Mouse (Mus musculus): Measurements from ENCODE around the gene Mlxip. TPM values are rescaled to one million over a fixed set of nuclear protein-coding genes. Genes with fewer than 3 reads are reported as not detected.

Mlxip gene
- total RNA-seq, 1 experiment from 2014 or later = 50.7 TPM

- ATAC-seq (ENCODE audit: extremely low read depth, insufficient number of reproducible peaks, low FRiP score, poor library complexity, severe bottlenecking) = no peak
Observed at GRCm38 (mm10) chr5:123416566-123417518, 22.2 kb downstream of the Mlxip start.

GRCm38 (mm10) chr5:123423885-123424284 lies 29.3 kb downstream of the Mlxip start:
- no peak for ATAC-seq (ENCODE audit: extremely low read depth, insufficient number of reproducible peaks, low FRiP score, poor library complexity, severe bottlenecking)

- ATAC-seq (ENCODE audit: extremely low read depth, insufficient number of reproducible peaks, low FRiP score, poor library complexity, severe bottlenecking) = no peak
Observed at GRCm38 (mm10) chr5:123427556-123427955, 33.0 kb downstream of the Mlxip start.

GRCm38 (mm10) chr5:123431524-123432304 lies 37.1 kb downstream of the Mlxip start:
- ATAC-seq (ENCODE audit: extremely low read depth, insufficient number of reproducible peaks, low FRiP score, poor library complexity, severe bottlenecking) = no peak

GRCm38 (mm10) chr5:123432305-123432874 lies 37.8 kb downstream of the Mlxip start:
- ATAC-seq (ENCODE audit: extremely low read depth, insufficient number of reproducible peaks, low FRiP score, poor library complexity, severe bottlenecking) = no peak

GRCm38 (mm10) chr5:123436071-123436779 lies 41.6 kb downstream of the Mlxip start:
- no peak for ATAC-seq (ENCODE audit: extremely low read depth, insufficient number of reproducible peaks, low FRiP score, poor library complexity, severe bottlenecking)

- peak; percentile 81 for ATAC-seq (ENCODE audit: extremely low read depth, insufficient number of reproducible peaks, low FRiP score, poor library complexity, severe bottlenecking)
Observed at GRCm38 (mm10) chr5:123436780-123437175, 42.2 kb downstream of the Mlxip start.

GRCm38 (mm10) chr5:123438381-123438780 lies 43.8 kb downstream of the Mlxip start:
- ATAC-seq (ENCODE audit: extremely low read depth, insufficient number of reproducible peaks, low FRiP score, poor library complexity, severe bottlenecking) = no peak

GRCm38 (mm10) chr5:123439312-123439711 lies 44.7 kb downstream of the Mlxip start:
- no peak for ATAC-seq (ENCODE audit: extremely low read depth, insufficient number of reproducible peaks, low FRiP score, poor library complexity, severe bottlenecking)

- no peak for ATAC-seq (ENCODE audit: extremely low read depth, insufficient number of reproducible peaks, low FRiP score, poor library complexity, severe bottlenecking)
Observed at GRCm38 (mm10) chr5:123439941-123440340, 45.3 kb downstream of the Mlxip start.

- ATAC-seq (ENCODE audit: extremely low read depth, insufficient number of reproducible peaks, low FRiP score, poor library complexity, severe bottlenecking) = no peak
Observed at GRCm38 (mm10) chr5:123440664-123441063, 46.1 kb downstream of the Mlxip start.

- ATAC-seq (ENCODE audit: extremely low read depth, insufficient number of reproducible peaks, low FRiP score, poor library complexity, severe bottlenecking) = no peak
Observed at GRCm38 (mm10) chr5:123442283-123442682, 47.7 kb downstream of the Mlxip start.

- ATAC-seq (ENCODE audit: extremely low read depth, insufficient number of reproducible peaks, low FRiP score, poor library complexity, severe bottlenecking) = peak; percentile 56; the same call in 1 of the 2 replicates
Observed at GRCm38 (mm10) chr5:123444069-123444468, 49.5 kb downstream of the Mlxip start.

GRCm38 (mm10) chr5:123444849-123445334 lies 50.3 kb downstream of the Mlxip start:
- no peak for ATAC-seq (ENCODE audit: extremely low read depth, insufficient number of reproducible peaks, low FRiP score, poor library complexity, severe bottlenecking)

GRCm38 (mm10) chr5:123451886-123452285 lies 57.3 kb downstream of the Mlxip start:
- ATAC-seq (ENCODE audit: extremely low read depth, insufficient number of reproducible peaks, low FRiP score, poor library complexity, severe bottlenecking) = no peak

GRCm38 (mm10) chr5:123461420-123461819 lies 66.8 kb downstream of the Mlxip start:
- ATAC-seq (ENCODE audit: extremely low read depth, insufficient number of reproducible peaks, low FRiP score, poor library complexity, severe bottlenecking) = no peak

- no peak for ATAC-seq (ENCODE audit: extremely low read depth, insufficient number of reproducible peaks, low FRiP score, poor library complexity, severe bottlenecking)
Observed at GRCm38 (mm10) chr5:123464638-123465037, 70.0 kb downstream of the Mlxip start.

- 0 out of 2 replicates have a peak, but pooled peaks have one; percentile 13 for ATAC-seq (ENCODE audit: extremely low read depth, insufficient number of reproducible peaks, low FRiP score, poor library complexity, severe bottlenecking)
Observed at GRCm38 (mm10) chr5:123470784-123471400, 76.3 kb downstream of the Mlxip start.

All from neutrophil, adult 5-6 weeks (primary cell).